Mouse (Mus musculus) heart, embryonic 12.5 days (tissue): ENCODE results near the gene Zmpste24. TPM values are rescaled to one million over a fixed set of nuclear protein-coding genes. Genes with fewer than 3 reads are reported as not detected.
A peak's percentile ranks its signal among the peaks of the same experiment; 100 is the strongest.

Experiments
- ATAC-seq: fragments of 200-750 bp; cut with Nextera tagmentation; 2 replicates; pipeline ENCODE4 v1.8.0; 2017; ENCODE audit warnings: moderate TSS enrichment, moderate library complexity; ENCODE audit not compliant: insufficient number of reproducible peaks, low FRiP score
- H3K27ac ChIP-seq: fragments of 300-500 bp; sonication (generic); 2 replicates; pipeline ENCODE4 v1.5.1; 2016; ENCODE audit warnings: mild to moderate bottlenecking, moderate library complexity; ENCODE audit not compliant: poor library complexity, severe bottlenecking
- H3K27me3 ChIP-seq: fragments of 300-500 bp; sonication (generic); replicated peaks from 2 replicates; pipeline ENCODE4 v1.6.1; 2016; ENCODE audit warnings: mild to moderate bottlenecking, moderate library complexity
- H3K36me3 ChIP-seq: fragments of 300-500 bp; sonication (generic); 2 replicates; pipeline ENCODE4 v1.6.1; 2016; ENCODE audit warnings: mild to moderate bottlenecking, moderate library complexity
- H3K4me1 ChIP-seq: fragments of 300-500 bp; sonication (generic); replicated peaks from 2 replicates; pipeline ENCODE4 v1.6.1; 2016; ENCODE audit warnings: mild to moderate bottlenecking
- H3K4me2 ChIP-seq: fragments of 300-500 bp; sonication (generic); 2 replicates; pipeline ENCODE4 v1.6.1; 2016; ENCODE audit warnings: mild to moderate bottlenecking, moderate library complexity
- H3K4me3 ChIP-seq: fragments of 300-500 bp; sonication (generic); 2 replicates; pipeline ENCODE4 v1.5.1; 2016; ENCODE audit warnings: mild to moderate bottlenecking
- H3K9ac ChIP-seq: fragments of 300-500 bp; sonication (generic); 2 replicates; pipeline ENCODE4 v1.6.1; 2016; ENCODE audit warnings: mild to moderate bottlenecking, moderate library complexity
- H3K9me3 ChIP-seq: fragments of 300-500 bp; sonication (generic); replicated peaks from 2 replicates; pipeline ENCODE4 v1.6.1; 2016; ENCODE audit warnings: mild to moderate bottlenecking, moderate library complexity
- WGBS: fragments of 180-500 bp; shearing (Covaris S2); methylation state at CpG from one replicate; pipeline ENCODE4 v1.1.7; 2016; 5-methylcytosine and 5-hydroxymethylcytosine counted together
- polyA plus RNA-seq: library from polyadenylated mRNA; unstranded; fragments of >200 nt; fragmentation: Nextera tagmentation; extraction: Ambion mirVana; gene quantifications from 2 replicates; pipeline ENCODE4 v1.2.1, GENCODE M21; 2016

Gene Zmpste24
- polyA plus RNA-seq, 1 experiment from 2014 or later: 30.2 TPM

- 4% methylated on average over 40 of the region's 40 CpGs for WGBS
- H3K4me3 ChIP-seq: peak overlapping the region; percentile 91
- no peaks in the 10 kb centered on the region for H3K27me3 ChIP-seq
- peak overlapping the region; percentile 91 for H3K9ac ChIP-seq
- H3K4me1 ChIP-seq: peaks cover 47% of the 10 kb centered on the region
- ATAC-seq: no peak; the same call in 1 of the 2 replicates
- H3K27ac ChIP-seq: peak overlapping the region; percentile 35
- no peaks in the 10 kb centered on the region for H3K36me3 ChIP-seq
- H3K4me2 ChIP-seq: peak overlapping the region; percentile 93
- H3K9me3 ChIP-seq: no peaks in the 10 kb centered on the region
Observed at GRCm38 (mm10) chr4:121016021-121016898, 81.8 kb downstream of the Zmpste24 start.

DNA sequence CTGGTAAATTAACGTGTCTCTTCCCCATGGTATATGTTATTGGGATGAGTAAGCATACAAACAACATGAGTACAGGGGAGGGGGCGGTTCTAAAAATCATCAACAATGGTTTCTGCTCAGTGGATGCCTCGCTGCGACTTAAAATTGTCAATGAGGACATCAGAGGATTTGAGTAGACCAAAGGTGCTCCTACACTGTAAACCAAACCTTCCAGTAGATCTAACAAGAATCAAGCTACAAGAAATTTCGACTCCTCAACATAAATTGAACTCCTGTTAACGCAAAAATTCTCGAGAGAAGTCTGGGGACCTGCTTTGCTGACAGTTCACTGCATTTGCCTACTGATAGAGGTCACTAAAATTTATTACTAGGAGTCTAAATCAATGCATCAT is 82.8 kb downstream of the Zmpste24 start:
- Histone ChIP-seq H3K36me3 (no peaks in the 10 kb centered on the region), H3K27ac (no peak overlapping the region), H3K27me3 (no peaks in the 10 kb centered on the region), H3K4me3 (0 out of 2 replicates have a peak overlapping the region, but pooled peaks have one; percentile 13), H3K9me3 (no peaks in the 10 kb centered on the region), H3K4me1 (peaks cover 42% of the 10 kb centered on the region), H3K9ac (no peak overlapping the region; the same call in 1 of the 2 replicates), H3K4me2 (peak overlapping the region; percentile 45)
- ATAC-seq: no peak
- WGBS: 77% methylated on average over 7 of the region's 7 CpGs

DNA sequence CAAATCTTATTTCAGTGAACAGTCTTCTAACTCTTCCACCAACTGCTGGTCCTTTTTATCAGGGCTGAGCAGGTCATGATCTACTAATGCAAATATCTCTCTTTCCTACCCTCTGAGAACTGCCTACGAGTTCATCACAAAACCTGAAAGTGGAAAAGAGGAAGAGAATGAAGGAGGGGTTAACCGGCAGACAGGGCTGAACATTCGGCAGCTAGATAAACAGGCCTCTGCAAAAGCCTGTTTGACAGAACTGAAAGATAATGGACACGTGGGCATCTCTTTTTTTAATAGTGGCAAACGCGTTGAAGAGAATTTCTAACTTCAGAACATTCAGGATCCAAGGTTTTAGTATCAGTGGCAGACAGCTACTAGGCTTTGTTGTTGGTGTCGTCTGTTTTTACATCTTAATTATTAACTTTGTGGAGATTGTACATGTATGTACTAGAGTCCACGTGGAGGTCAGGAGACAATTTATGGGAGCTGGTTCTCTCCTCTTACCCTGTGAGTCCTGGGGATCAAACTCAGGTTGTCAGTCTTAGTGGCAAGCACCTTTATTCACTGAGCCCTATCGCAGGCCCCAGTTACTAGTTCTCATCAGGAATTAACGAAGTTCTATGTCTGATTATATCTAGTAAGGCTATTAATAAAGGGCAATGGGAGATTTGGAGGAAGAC is 83.3 kb downstream of the Zmpste24 start:
- H3K4me1 ChIP-seq: peaks cover 36% of the 10 kb centered on the region
- no peaks in the 10 kb centered on the region for H3K36me3 ChIP-seq
- H3K4me2 ChIP-seq: peak overlapping the region; percentile 45
- H3K9me3 ChIP-seq: no peaks in the 10 kb centered on the region
- no peak overlapping the region for H3K27ac ChIP-seq
- no peak for ATAC-seq
- H3K4me3 ChIP-seq: peak overlapping the region; percentile 13; the same call in 1 of the 2 replicates
- no peak overlapping the region; the same call in 1 of the 2 replicates for H3K9ac ChIP-seq
- no peaks in the 10 kb centered on the region for H3K27me3 ChIP-seq
- 43% methylated on average over 10 of the region's 10 CpGs for WGBS

DNA sequence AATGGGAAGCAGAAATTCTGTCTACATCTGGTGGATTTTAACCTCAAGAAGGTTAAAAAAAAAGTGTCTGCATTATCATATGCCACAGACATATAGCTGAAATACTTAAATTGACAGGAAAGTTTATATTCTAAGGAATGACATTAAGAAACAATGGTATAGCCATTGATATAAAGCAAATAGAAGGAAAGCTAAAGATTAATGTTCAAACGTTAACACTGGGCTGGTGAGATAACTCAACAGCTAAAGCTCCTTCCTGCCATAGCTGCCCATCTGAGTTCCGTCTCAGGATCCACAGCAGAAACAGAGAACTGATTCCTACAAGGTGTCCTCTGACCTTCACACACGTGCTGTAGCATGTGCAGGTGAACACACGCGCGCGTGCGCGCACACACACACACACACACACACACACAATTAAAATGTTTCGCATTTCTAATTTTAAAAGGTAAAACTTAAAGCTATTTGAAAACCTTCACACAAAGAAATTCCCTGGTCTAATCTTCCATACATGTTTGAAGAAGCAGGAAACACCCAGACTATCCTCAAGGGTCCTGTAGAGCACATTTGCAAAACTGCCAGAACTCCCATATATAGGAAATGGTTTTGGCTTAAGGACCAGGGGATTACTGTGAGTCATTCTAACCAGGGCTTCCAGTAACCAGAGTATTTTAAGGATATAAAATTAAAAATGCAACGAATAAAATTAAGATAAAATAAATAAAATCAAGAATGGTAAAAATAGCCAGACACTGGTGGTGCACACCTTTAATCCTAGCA is 87.1 kb downstream of the Zmpste24 start:
- H3K27me3 ChIP-seq: no peaks in the 10 kb centered on the region
- 83% methylated on average over 11 of the region's 11 CpGs for WGBS
- H3K9ac ChIP-seq: no peak overlapping the region
- peaks cover 37% of the 10 kb centered on the region for H3K4me1 ChIP-seq
- no peaks in the 10 kb centered on the region for H3K9me3 ChIP-seq
- ATAC-seq: no peak
- no peak overlapping the region for H3K4me2 ChIP-seq
- H3K27ac ChIP-seq: no peak overlapping the region
- no peak overlapping the region for H3K4me3 ChIP-seq
- no peaks in the 10 kb centered on the region for H3K36me3 ChIP-seq

Other genes with a start within 250 kb of the Zmpste24 start
- gene Rims3, start 243.4 kb downstream of the Zmpste24 start, polyA plus RNA-seq: 1.4 and 1.8 TPM in 2 replicates
- gene Exo5, start 173.2 kb downstream of the Zmpste24 start, polyA plus RNA-seq: 11.9 and 13.1 TPM in 2 replicates
- 14.5 and 16.5 TPM in 2 replicates for gene Zfp69, start 146.5 kb downstream of the Zmpste24 start, polyA plus RNA-seq
- 19.6 and 21.1 TPM in 2 replicates for gene Smap2, start 81.0 kb downstream of the Zmpste24 start, polyA plus RNA-seq
- 10.9 and 11.6 TPM in 2 replicates for gene Col9a2, start 58.9 kb downstream of the Zmpste24 start, polyA plus RNA-seq
- not detected in 2 replicates for gene Tmco2, start 11.0 kb upstream of the Zmpste24 start, polyA plus RNA-seq
- gene Rlf, start 116.8 kb upstream of the Zmpste24 start, polyA plus RNA-seq: 23.6 and 24.1 TPM in 2 replicates
- not detected in 2 replicates for gene Gm12888, start 226.7 kb upstream of the Zmpste24 start, polyA plus RNA-seq